Mouse (Mus musculus) central nervous system, embryonic 14 days (tissue): ENCODE data around the gene Gm5065. TPM values are rescaled to one million over a fixed set of nuclear protein-coding genes. Genes with fewer than 3 reads are reported as not detected.

Experiments
- polyA plus RNA-seq: library from polyadenylated mRNA; depleted of rRNA; stranded (reverse); fragments of >200 nt; gene quantifications from 2 replicates; pipeline ENCODE4 v1.2.3, GENCODE M21; 2012; rRNA removed

Gm5065 gene
- not detected in 2 replicates for polyA plus RNA-seq

GRCm38 (mm10) chr7:5350237-5350636 lies at the start of gene Gm5065:
TSS of gene Gm5065 (plus strand) at chr7:5350537.

GRCm38 (mm10) chr7:5350935-5351334 lies 598 bp downstream of the Gm5065 start, which contains the start of gene Nlrp2:
TSS of gene Nlrp2 (minus strand) at chr7:5351035.

Other genes with a start within 250 kb of the Gm5065 start
- not detected in 2 replicates for gene Rfpl4, start 233.6 kb upstream of the Gm5065 start, polyA plus RNA-seq
- 0.28 and 0.36 TPM in 2 replicates for gene Rasl2-9, start 224.6 kb upstream of the Gm5065 start, polyA plus RNA-seq
- not detected in 2 replicates for gene Vmn1r55, start 200.9 kb upstream of the Gm5065 start, polyA plus RNA-seq
- gene Vmn1r56, start 153.8 kb upstream of the Gm5065 start, polyA plus RNA-seq = not detected in 2 replicates
- not detected in 2 replicates for gene Vmn1r57, start 132.0 kb upstream of the Gm5065 start, polyA plus RNA-seq
- gene Nlrp2, start 498 bp downstream of the Gm5065 start, polyA plus RNA-seq = not detected in 2 replicates
- gene Vmn1r58, start 62.9 kb downstream of the Gm5065 start, polyA plus RNA-seq = not detected in 2 replicates
- gene Vmn1r59, start 106.2 kb downstream of the Gm5065 start, polyA plus RNA-seq = not detected in 2 replicates
- gene Vmn2r28, start 143.4 kb downstream of the Gm5065 start, polyA plus RNA-seq = not detected in 2 replicates
- gene Vmn1r60, start 196.8 kb downstream of the Gm5065 start, polyA plus RNA-seq = not detected in 2 replicates